Mouse (Mus musculus) limb, embryonic 13.5 days (tissue): ENCODE data around the gene Rnf220. TPM values are rescaled to one million over a fixed set of nuclear protein-coding genes. Genes with fewer than 3 reads are reported as not detected.
"Not testable (repeated sequence)": the region's sequence is repeated elsewhere in the genome, so short reads cannot be mapped to it uniquely, and the experiment has no call there.

ENCODE experiments used
- ATAC-seq: fragments of 200-750 bp; cut with Nextera tagmentation; 2 replicates; pipeline ENCODE4 v1.8.0; 2017; ENCODE audit warnings: low read depth, moderate number of reproducible peaks, moderate TSS enrichment; ENCODE audit not compliant: low FRiP score
- H3K27ac ChIP-seq: fragments of 300-500 bp; sonication (generic); 2 replicates; pipeline ENCODE4 v1.5.1; 2015; ENCODE audit warnings: inconsistent platforms, mild to moderate bottlenecking, moderate library complexity
- H3K27me3 ChIP-seq: fragments of 300-500 bp; sonication (generic); 2 replicates; pipeline ENCODE4 v1.6.1; 2015; ENCODE audit warnings: mild to moderate bottlenecking, inconsistent platforms
- H3K36me3 ChIP-seq: fragments of 300-500 bp; sonication (generic); 2 replicates; pipeline ENCODE4 v1.6.1; 2015; ENCODE audit warnings: inconsistent platforms, mild to moderate bottlenecking, moderate library complexity
- H3K4me1 ChIP-seq: fragments of 300-500 bp; sonication (generic); 2 replicates; pipeline ENCODE4 v1.6.1; 2015; ENCODE audit warnings: inconsistent platforms
- H3K4me2 ChIP-seq: fragments of 300-500 bp; sonication (generic); replicated peaks from 2 replicates; pipeline ENCODE4 v1.6.1; 2015; ENCODE audit warnings: inconsistent platforms, mild to moderate bottlenecking, moderate library complexity
- H3K4me3 ChIP-seq: fragments of 300-500 bp; sonication (generic); 2 replicates; pipeline ENCODE4 v1.5.1; 2015; ENCODE audit warnings: moderate library complexity, mild to moderate bottlenecking, inconsistent platforms
- H3K9ac ChIP-seq: fragments of 300-500 bp; sonication (generic); 2 replicates; pipeline ENCODE4 v1.6.1; 2015; ENCODE audit warnings: mild to moderate bottlenecking, inconsistent platforms
- H3K9me3 ChIP-seq: fragments of 300-500 bp; sonication (generic); 2 replicates; pipeline ENCODE4 v1.6.1; 2016; ENCODE audit warnings: inconsistent platforms
- WGBS: fragments of 180-500 bp; shearing (Covaris S2); methylation state at CpG from one replicate; pipeline ENCODE4 v1.1.7; 2015; 5-methylcytosine and 5-hydroxymethylcytosine counted together
- polyA plus RNA-seq: library from polyadenylated mRNA; unstranded; fragments of >200 nt; fragmentation: Nextera tagmentation; extraction: Ambion mirVana; gene quantifications from 2 replicates; pipeline ENCODE4 v1.2.1, GENCODE M21; 2015

The Rnf220 gene
- polyA plus RNA-seq, 1 experiment from 2014 or later, result 91.2 TPM

DNA sequence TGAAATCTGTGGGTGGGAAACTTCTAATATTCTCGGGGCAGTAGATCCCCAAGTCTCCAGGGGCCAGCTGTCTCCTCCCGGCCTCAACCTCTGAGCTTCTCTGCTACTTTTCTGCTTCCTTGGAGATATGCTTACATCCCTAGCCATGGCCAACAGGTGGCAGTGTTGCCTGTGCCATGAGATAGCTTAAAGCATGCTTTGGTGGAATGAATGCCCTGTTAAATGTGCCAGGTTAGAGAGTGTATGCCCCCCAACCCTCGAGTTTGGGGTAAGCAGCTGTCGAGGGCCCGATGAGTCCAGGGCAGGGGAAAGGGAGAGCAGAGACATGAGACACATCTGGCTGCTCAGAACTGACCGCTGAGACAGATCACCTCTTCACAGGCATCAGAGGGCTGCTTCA is 226.6 kb downstream of the Rnf220 start:
- H3K27me3 ChIP-seq, result no peaks in the 10 kb centered on the region
- no peak overlapping the region for H3K9ac ChIP-seq
- H3K36me3 ChIP-seq, result peaks cover 41% of the 10 kb centered on the region
- H3K4me3 ChIP-seq, result no peak overlapping the region
- peaks cover 27% of the 10 kb centered on the region for H3K4me1 ChIP-seq
- H3K9me3 ChIP-seq, result peaks cover 12% of the 10 kb centered on the region
- 8% methylated on average over 6 of the region's 6 CpGs for WGBS
- H3K27ac ChIP-seq, result no peak overlapping the region
- ATAC-seq, result peak; percentile 52; the same call in 1 of the 2 replicates
- H3K4me2 ChIP-seq, result no peak overlapping the region

DNA sequence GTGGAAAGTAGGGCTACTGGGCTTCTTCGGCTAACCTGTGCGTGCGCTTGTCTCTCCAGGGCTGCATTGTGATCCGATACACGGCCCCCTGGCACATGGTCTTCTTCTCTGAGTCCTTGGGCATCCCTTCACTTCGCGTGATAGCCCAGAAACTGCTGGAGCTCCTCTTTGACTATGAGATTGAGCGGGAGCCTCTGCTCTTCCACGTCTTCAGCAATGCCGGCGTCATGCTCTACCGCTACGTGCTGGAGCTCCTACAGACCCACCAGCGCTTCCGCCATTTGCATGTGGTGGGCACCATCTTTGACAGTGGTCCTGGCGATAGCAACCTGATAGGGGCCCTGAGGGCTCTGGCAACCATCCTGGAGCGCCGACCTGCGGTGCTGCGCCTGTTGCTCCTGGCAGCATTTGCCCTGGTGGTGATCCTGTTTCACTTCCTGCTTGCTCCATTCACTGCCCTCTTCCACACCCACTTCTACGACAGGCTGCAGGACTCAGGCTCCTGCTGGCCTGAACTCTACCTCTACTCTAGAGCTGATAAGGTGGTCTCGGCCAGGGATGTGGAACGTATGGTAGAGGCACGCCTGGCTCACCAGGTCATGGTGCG is 228.9 kb downstream of the Rnf220 start:
- H3K9me3 ChIP-seq, result no peaks in the 10 kb centered on the region
- H3K27me3 ChIP-seq, result no peaks in the 10 kb centered on the region
- H3K9ac ChIP-seq, result no peak overlapping the region
- H3K27ac ChIP-seq, result no peak overlapping the region
- H3K4me3 ChIP-seq, result no peak overlapping the region
- no peak overlapping the region for H3K4me2 ChIP-seq
- ATAC-seq, result no peak
- peaks cover 22% of the 10 kb centered on the region for H3K4me1 ChIP-seq
- WGBS, result 85% methylated on average over 25 of the region's 25 CpGs
- H3K36me3 ChIP-seq, result peaks cover 18% of the 10 kb centered on the region

DNA sequence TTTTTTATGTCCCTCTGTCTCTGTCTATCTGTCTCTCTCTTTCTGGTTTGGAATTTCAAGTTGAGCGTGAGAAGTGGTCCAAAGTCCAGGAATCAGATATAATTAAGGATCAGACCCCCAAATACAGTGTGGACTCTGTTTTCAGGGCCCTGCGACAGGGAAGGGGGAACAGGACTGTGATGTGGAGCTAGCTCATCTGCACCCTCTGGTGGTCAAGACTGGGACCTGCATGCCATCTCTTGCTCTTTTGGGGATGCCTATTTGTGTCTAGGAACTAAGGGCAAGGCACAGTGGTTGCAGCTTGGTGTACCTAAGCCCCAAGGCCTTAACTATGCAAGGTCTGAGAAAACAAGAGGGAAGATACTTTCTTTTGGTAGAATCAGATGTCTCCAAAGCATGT is 229.6 kb downstream of the Rnf220 start:
- Histone ChIP-seq H3K4me2 (no peak overlapping the region), H3K9me3 (no peaks in the 10 kb centered on the region), H3K9ac (no peak overlapping the region), H3K27ac (no peak overlapping the region), H3K27me3 (no peaks in the 10 kb centered on the region), H3K4me3 (no peak overlapping the region), H3K4me1 (peaks cover 19% of the 10 kb centered on the region), H3K36me3 (peaks cover 11% of the 10 kb centered on the region)
- ATAC-seq, result 0 out of 2 replicates have a peak, but pooled peaks have one; percentile 18
- WGBS, result 6% methylated on average over 2 of the region's 2 CpGs

- no peaks in the 10 kb centered on the region; the same call in 1 of the 2 replicates for H3K36me3 ChIP-seq
- H3K9me3 ChIP-seq, result no peaks in the 10 kb centered on the region
- H3K27me3 ChIP-seq, result no peaks in the 10 kb centered on the region
- 64% methylated on average over 8 of the region's 8 CpGs for WGBS
- 0 out of 2 replicates have a peak, but pooled peaks cover 4% of the 10 kb centered on the region for H3K4me1 ChIP-seq
- H3K4me2 ChIP-seq, result no peak overlapping the region
- no peak for ATAC-seq
- H3K4me3 ChIP-seq, result no peak overlapping the region
- H3K9ac ChIP-seq, result no peak overlapping the region
- H3K27ac ChIP-seq, result no peak overlapping the region
These were observed 233.9 kb downstream of the Rnf220 start for GRCm38 (mm10) chr4:117262987-117263386.

DNA sequence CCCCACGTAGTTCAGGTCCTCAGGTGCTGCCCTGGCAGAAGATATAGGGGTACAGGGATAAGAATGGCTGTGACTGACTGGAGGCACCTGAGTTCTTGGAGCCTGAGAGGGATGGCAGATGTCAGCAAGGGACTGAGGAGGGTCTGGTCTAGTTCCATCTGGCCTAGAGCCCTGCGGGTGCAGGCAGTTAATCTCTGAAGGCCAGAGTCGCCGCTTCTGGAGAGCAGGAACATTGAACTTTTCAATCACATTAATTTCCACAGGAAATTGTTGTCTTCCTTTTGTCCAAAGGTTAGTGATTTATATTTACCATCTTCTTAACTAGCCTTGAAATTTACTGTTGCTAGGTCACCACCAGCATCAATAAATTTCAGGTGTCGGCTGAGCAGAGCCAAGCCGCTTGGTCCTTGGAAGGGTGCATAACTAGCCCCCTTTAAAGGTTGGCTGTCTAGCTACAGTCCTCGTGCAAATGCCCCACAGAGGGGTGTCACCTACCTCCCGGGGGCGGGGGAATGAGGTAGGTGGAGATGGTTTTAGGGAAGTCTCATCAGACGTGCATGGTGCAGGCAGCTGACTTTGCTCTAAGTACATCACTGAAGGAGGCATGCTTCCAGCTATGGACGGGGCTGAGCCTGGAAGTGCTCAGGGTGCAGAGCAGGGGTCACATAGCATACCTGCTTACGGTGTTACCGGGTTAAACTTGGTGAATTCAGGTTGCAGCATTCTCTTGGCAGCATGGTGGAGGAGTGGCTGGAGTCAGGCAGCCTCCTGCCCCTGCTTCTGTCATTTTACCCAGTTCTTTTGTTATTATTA is 234.5 kb downstream of the Rnf220 start:
- Histone ChIP-seq H3K9ac (no peak overlapping the region), H3K36me3 (no peaks in the 10 kb centered on the region), H3K27ac (no peak overlapping the region), H3K27me3 (no peaks in the 10 kb centered on the region), H3K9me3 (no peaks in the 10 kb centered on the region), H3K4me1 (0 out of 2 replicates have a peak, but pooled peaks cover 4% of the 10 kb centered on the region), H3K4me2 (no peak overlapping the region), H3K4me3 (no peak overlapping the region)
- 45% methylated on average over 13 of the region's 13 CpGs for WGBS
- no peak for ATAC-seq

DNA sequence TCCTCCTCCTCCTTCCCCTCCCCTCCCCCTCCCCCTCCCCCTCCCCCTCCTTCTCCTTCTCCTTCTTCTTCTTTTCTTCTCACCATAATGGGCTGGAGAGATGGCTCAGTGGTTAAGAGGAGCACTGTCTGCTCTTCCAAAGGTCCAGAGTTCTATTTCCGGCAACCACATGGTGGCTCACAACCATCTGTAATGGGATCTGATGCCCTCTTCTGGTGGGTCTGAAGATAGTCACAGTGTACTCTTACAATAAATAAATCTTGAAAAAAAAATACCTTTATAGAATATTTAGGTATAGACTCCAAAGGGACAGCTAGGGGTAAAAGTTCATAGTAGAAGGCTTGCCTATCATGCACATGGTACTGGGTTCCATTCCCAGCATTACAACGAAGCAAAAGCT is 235.6 kb downstream of the Rnf220 start:
- H3K4me3 ChIP-seq, result no peak overlapping the region
- H3K4me2 ChIP-seq, result no peak overlapping the region
- no peak for ATAC-seq
- no peaks in the 10 kb centered on the region for H3K9me3 ChIP-seq
- H3K4me1 ChIP-seq, result 0 out of 2 replicates have a peak, but pooled peaks cover 4% of the 10 kb centered on the region
- no peak overlapping the region for H3K27ac ChIP-seq
- 89% methylated on average over 2 of the region's 2 CpGs for WGBS
- no peak overlapping the region for H3K9ac ChIP-seq
- no peaks in the 10 kb centered on the region for H3K36me3 ChIP-seq
- H3K27me3 ChIP-seq, result no peaks in the 10 kb centered on the region

- H3K4me2 ChIP-seq, H3K27me3 ChIP-seq, H3K27ac ChIP-seq, ATAC-seq, H3K36me3 ChIP-seq, H3K9ac ChIP-seq, H3K4me3 ChIP-seq, H3K9me3 ChIP-seq, H3K4me1 ChIP-seq: not testable (repeated sequence)
- 75% methylated on average over 6 of the region's 6 CpGs for WGBS
These were observed 236.9 kb downstream of the Rnf220 start for GRCm38 (mm10) chr4:117259909-117260308.

DNA sequence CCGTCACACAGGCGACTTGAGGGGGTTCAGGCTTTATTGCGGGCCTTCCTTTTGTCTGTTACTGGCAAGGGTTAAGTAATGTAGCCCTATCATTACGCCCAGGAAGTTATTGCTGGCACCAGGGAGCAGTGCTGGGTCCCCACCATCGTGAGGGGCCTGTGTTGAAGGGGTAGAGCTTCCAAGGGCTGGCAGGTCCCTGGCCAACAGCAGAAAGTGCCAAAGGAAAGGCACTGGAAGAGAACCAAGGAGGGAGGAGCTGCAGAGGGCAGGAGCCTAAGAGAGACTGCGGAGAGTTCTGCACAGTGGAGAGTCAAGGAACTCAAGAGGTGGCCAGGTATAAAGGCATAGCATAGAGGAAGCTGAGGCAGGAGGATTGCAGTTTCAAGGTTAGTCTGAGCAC is 242.2 kb downstream of the Rnf220 start:
- H3K4me3 ChIP-seq, result no peak overlapping the region
- H3K27ac ChIP-seq, result no peak overlapping the region
- H3K36me3 ChIP-seq, result no peaks in the 10 kb centered on the region
- H3K9ac ChIP-seq, result no peak overlapping the region
- no peak for ATAC-seq
- WGBS, result 53% methylated on average over 6 of the region's 6 CpGs
- H3K4me1 ChIP-seq, result peaks cover 25% of the 10 kb centered on the region
- H3K27me3 ChIP-seq, result no peaks in the 10 kb centered on the region
- H3K4me2 ChIP-seq, result no peak overlapping the region
- H3K9me3 ChIP-seq, result no peaks in the 10 kb centered on the region

GRCm38 (mm10) chr4:117254017-117254627 is 242.7 kb downstream of the Rnf220 start:
- H3K4me3 ChIP-seq, result no peak overlapping the region
- H3K27ac ChIP-seq, result no peak overlapping the region
- H3K36me3 ChIP-seq, result no peaks in the 10 kb centered on the region
- H3K9ac ChIP-seq, result no peak overlapping the region
- H3K4me1 ChIP-seq, result peaks cover 25% of the 10 kb centered on the region
- no peak for ATAC-seq
- 73% methylated on average over 5 of the region's 5 CpGs for WGBS
- no peak overlapping the region for H3K4me2 ChIP-seq
- no peaks in the 10 kb centered on the region for H3K27me3 ChIP-seq
- H3K9me3 ChIP-seq, result no peaks in the 10 kb centered on the region

DNA sequence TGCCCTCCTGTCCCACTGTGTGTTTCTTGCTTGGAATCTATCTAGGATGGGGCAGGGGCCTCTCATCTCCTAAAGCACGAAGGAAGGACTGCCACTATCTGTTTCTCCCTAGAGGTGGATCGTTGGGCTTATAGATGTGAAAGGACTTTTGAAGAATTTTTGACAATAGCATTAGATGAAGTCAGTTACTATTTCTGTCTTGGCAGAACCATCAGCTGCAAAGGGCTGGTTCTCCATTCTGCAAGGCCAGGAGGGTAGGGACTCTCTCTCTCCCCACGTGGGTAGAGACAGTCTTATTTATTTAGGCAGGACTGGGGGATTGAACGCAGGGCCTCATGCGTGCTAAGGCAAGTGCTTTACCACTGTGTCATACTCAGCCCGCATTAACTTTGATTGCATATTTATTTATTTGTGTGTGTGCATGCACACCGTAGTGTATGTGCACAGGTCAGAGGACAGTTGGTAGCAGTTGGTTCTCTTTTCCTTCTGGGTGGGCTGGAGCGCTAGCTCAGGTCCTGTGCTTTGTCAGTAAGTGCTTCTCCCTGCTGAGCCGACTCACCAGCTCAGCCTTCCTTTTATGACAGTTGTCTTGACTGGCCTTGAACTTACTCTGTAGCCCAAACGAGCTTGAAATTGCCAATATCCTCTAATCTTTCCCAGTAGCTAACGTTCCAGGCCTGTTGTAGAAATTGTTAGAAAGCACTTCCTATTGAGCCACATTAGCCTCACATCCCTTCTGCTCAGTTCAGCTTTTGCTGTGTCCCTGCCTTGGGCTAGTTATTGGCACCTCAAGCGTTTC is 243.4 kb downstream of the Rnf220 start:
- no peak overlapping the region for H3K9ac ChIP-seq
- no peaks in the 10 kb centered on the region for H3K9me3 ChIP-seq
- H3K27me3 ChIP-seq, result no peaks in the 10 kb centered on the region
- 55% methylated on average over 12 of the region's 12 CpGs for WGBS
- H3K36me3 ChIP-seq, result no peaks in the 10 kb centered on the region
- H3K4me1 ChIP-seq, result peaks cover 25% of the 10 kb centered on the region
- ATAC-seq, result no peak
- no peak overlapping the region for H3K4me2 ChIP-seq
- H3K27ac ChIP-seq, result no peak overlapping the region
- H3K4me3 ChIP-seq, result no peak overlapping the region

DNA sequence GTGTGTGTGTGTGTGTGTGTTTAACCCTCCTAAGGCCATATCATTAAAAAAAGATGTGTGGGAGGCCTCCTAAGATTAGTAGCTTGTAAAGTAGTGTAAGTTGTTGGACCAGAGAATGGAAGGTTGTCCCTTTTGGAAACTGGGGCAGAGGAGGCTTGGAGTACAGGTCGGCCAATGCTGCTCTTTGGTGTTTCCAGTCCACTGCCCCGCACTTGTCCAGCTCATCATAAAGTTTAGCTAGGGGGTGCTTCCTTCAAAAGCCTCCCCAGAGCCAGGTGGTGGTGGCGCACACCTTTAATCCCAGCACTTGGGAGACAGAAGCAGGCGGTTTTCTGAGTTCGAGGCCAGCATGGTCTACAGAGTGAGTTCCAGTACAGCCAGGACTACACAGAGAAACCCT is 244.1 kb downstream of the Rnf220 start:
- Histone ChIP-seq H3K27ac (peak overlapping the region; percentile 88; the same call in 1 of the 2 replicates), H3K36me3 (no peaks in the 10 kb centered on the region), H3K9me3 (no peaks in the 10 kb centered on the region), H3K4me2 (peak overlapping the region; percentile 70), H3K4me1 (peaks cover 25% of the 10 kb centered on the region), H3K4me3 (peak overlapping the region; percentile 63), H3K9ac (peak overlapping the region; percentile 66; the same call in 1 of the 2 replicates), H3K27me3 (no peaks in the 10 kb centered on the region)
- 73% methylated on average over 5 of the region's 5 CpGs for WGBS
- no peak for ATAC-seq
